Mouse (Mus musculus) ES-Bruce4 (cell line): ENCODE measurements around the gene Dph6. TPM values are rescaled to one million over a fixed set of nuclear protein-coding genes. Genes with fewer than 3 reads are reported as not detected.

ENCODE experiments used
- H3K27ac ChIP-seq: 2 replicates; pipeline ENCODE4 v1.5.1; 2012; ENCODE audit warnings: low read length, inconsistent platforms; ENCODE audit not compliant: insufficient read depth
- H3K27me3 ChIP-seq: 2 replicates; pipeline ENCODE4 v1.6.1; 2012; ENCODE audit warnings: mild to moderate bottlenecking, low read length, inconsistent platforms; ENCODE audit not compliant: control insufficient read depth, poor library complexity, insufficient read depth, severe bottlenecking
- H3K36me3 ChIP-seq: 2 replicates; pipeline ENCODE4 v1.6.1; 2012; ENCODE audit warnings: inconsistent platforms, mild to moderate bottlenecking, low read length, moderate library complexity; ENCODE audit not compliant: control insufficient read depth, poor library complexity, insufficient read depth, severe bottlenecking
- H3K4me1 ChIP-seq: one replicate; pipeline ENCODE4 v1.8.1; 2011; ENCODE audit warnings: low read length; ENCODE audit not compliant: control insufficient read depth, insufficient read depth
- H3K4me3 ChIP-seq: 2 replicates; pipeline ENCODE4 v1.5.1; 2011; ENCODE audit warnings: low read depth, mild to moderate bottlenecking, low read length
- H3K9ac ChIP-seq: 2 replicates; pipeline ENCODE4 v1.6.1; 2012; ENCODE audit warnings: low read depth, mild to moderate bottlenecking, inconsistent platforms; ENCODE audit not compliant: poor library complexity, severe bottlenecking
- H3K9me3 ChIP-seq: replicated peaks from 2 replicates; pipeline ENCODE4 v1.6.1; 2012; ENCODE audit warnings: mild to moderate bottlenecking, low read length, inconsistent platforms; ENCODE audit not compliant: control insufficient read depth, poor library complexity, insufficient read depth, severe bottlenecking
- CTCF ChIP-seq: IDR thresholded peaks from one replicate; pipeline ENCODE4 v1.8.1; 2011; ENCODE audit warnings: low read depth, low read length
- EP300 ChIP-seq: IDR thresholded peaks from 2 replicates; pipeline ENCODE4 v1.6.1; 2011; ENCODE audit warnings: low read depth, low read length; ENCODE audit not compliant: insufficient read depth
- POLR2A ChIP-seq: IDR thresholded peaks from one replicate; pipeline ENCODE4 v1.8.1; 2011; ENCODE audit warnings: low read length; ENCODE audit not compliant: insufficient read depth
- polyA plus RNA-seq: library from polyadenylated mRNA; stranded (reverse); fragments of >200 nt; gene quantifications from 2 replicates; pipeline ENCODE4 v1.2.4, GENCODE M21; 2011; ENCODE audit warnings: low read depth; ENCODE audit not compliant: missing spikeins, insufficient read depth, insufficient read length

Dph6 gene
- polyA plus RNA-seq, 1 experiment, result 33.2 TPM

- Histone ChIP-seq H3K4me1 (no peaks in the 10 kb centered on the region), H3K4me3 (no peak overlapping the region), H3K27me3 (no peaks in the 10 kb centered on the region), H3K9ac (no peak overlapping the region), H3K36me3 (no peaks in the 10 kb centered on the region), H3K27ac (no peak overlapping the region), H3K9me3 (no peaks in the 10 kb centered on the region)
- TF ChIP-seq POLR2A (no peak), EP300 (no peak), CTCF (no peak)
These were observed 134.3 kb downstream of the Dph6 start for GRCm38 (mm10) chr2:114520414-114520813.

DNA sequence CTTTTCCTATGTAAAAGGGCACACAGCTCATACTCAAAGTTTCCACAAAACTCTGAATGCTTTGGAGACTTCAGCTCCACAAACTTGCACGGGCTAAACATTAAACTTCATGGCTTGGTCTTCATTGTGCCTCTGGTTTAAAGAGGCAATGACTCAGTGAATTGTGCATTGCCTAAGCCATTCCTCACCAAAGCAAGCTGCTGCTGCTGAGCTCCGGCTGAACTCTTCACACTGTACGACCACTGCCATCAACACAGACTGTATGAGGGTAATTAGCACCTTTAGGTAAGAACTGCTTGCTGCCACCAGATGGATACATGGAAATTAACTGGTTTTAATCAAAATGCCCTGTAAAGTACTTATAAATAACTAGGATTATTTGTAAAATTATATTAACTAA is 134.9 kb downstream of the Dph6 start:
- no peak overlapping the region for H3K27ac ChIP-seq
- TF ChIP-seq CTCF (no peak), EP300 (no peak), POLR2A (no peak)
- no peaks in the 10 kb centered on the region for H3K4me1 ChIP-seq
- H3K9me3 ChIP-seq, result no peaks in the 10 kb centered on the region
- H3K36me3 ChIP-seq, result no peaks in the 10 kb centered on the region
- H3K9ac ChIP-seq, result no peak overlapping the region
- no peaks in the 10 kb centered on the region for H3K27me3 ChIP-seq
- H3K4me3 ChIP-seq, result no peak overlapping the region

GRCm38 (mm10) chr2:114492398-114492797 is 162.4 kb downstream of the Dph6 start:
- Histone ChIP-seq H3K4me1 (no peaks in the 10 kb centered on the region), H3K27me3 (no peaks in the 10 kb centered on the region), H3K36me3 (no peaks in the 10 kb centered on the region), H3K9me3 (no peaks in the 10 kb centered on the region), H3K27ac (no peak overlapping the region), H3K9ac (no peak overlapping the region), H3K4me3 (no peak overlapping the region)
- no peak for TF ChIP-seq POLR2A
- no peak for TF ChIP-seq CTCF
- no peak for TF ChIP-seq EP300

- TF ChIP-seq CTCF, result no peak
- no peak for TF ChIP-seq POLR2A
- TF ChIP-seq EP300, result no peak
- Histone ChIP-seq H3K4me3 (no peak overlapping the region), H3K4me1 (no peaks in the 10 kb centered on the region), H3K9ac (no peak overlapping the region), H3K36me3 (no peaks in the 10 kb centered on the region), H3K9me3 (no peaks in the 10 kb centered on the region), H3K27ac (no peak overlapping the region), H3K27me3 (no peaks in the 10 kb centered on the region)
These were observed 162.9 kb downstream of the Dph6 start for GRCm38 (mm10) chr2:114491907-114492306.

DNA sequence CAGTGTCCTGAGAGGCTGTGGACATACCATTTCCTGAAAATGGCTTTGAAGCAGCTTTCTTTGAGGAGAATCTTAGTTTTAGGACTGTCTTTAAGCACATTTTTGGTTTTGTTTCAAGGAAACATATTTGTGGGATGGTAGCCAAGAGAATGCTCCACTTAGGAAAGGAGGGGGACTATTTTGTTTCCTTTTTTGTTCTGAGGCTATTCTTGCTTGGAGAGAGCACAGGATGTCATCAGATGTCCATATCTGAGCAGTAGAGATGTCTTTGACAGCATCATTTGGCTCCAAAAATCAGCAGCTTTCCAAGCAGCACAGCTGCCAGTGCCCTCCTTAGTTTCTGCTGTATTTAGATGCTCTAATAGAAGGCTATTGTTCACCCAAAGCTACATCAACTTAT is 167.8 kb downstream of the Dph6 start:
- H3K27ac ChIP-seq, result no peak overlapping the region
- TF ChIP-seq CTCF (no peak), EP300 (no peak), POLR2A (no peak)
- no peaks in the 10 kb centered on the region for H3K36me3 ChIP-seq
- no peaks in the 10 kb centered on the region for H3K4me1 ChIP-seq
- no peak overlapping the region for H3K9ac ChIP-seq
- H3K27me3 ChIP-seq, result no peaks in the 10 kb centered on the region
- no peak overlapping the region for H3K4me3 ChIP-seq
- H3K9me3 ChIP-seq, result no peaks in the 10 kb centered on the region
